Mouse (Mus musculus) mesoderm, embryonic 11.5 days (tissue): ENCODE results near the gene Nacad.

Experiments
- DNase-seq: peaks from one replicate; pipeline ENCODE4 v3.0.0-alpha.2; 2012; ENCODE audit warnings: low read depth, low spot score

Gene Nacad

DNA sequence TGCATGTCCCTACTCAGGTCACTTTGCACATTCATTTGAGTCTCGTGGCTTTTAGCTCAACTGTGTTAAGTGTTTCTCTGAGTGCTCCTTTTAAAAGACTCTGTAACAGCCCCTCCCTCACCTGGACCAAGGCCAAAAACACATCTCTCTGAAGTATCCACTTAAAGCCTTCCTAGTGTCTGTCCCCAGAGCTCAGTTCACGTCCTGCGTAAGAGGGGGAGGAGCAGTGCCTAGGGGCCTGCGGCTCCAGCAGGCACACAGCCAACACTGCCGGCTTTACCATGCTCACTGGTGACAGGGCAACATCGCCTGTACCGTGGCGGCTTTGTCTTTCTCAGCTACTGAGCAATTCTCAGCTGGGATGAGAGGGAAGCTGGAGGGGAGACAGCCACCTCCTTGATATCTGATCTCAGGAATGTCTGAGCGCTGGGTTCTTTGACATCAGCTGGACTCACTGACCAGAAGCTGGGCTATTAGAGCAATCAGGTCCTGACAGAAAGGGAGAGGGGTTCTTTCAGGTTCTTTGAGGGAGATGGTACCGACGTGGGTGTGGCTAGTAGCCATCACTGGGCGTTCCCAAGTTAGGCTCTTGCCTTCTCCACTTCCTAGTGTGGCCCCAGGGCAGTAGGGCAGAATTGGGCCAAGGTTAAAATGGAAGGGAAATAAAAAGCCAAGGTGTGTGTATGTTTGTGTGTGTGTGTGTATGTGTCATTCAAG, 1.8 kb downstream of the Nacad start:
- DNase-seq, result no peak

- no peak for DNase-seq
Measured at GRCm38 (mm10) chr11:6603224-6603623, 2.6 kb downstream of the Nacad start.

- no peak for DNase-seq
Measured at GRCm38 (mm10) chr11:6602662-6603061, 3.2 kb downstream of the Nacad start.

GRCm38 (mm10) chr11:6601649-6602480, 4.0 kb downstream of the Nacad start:
- no peak for DNase-seq

DNA sequence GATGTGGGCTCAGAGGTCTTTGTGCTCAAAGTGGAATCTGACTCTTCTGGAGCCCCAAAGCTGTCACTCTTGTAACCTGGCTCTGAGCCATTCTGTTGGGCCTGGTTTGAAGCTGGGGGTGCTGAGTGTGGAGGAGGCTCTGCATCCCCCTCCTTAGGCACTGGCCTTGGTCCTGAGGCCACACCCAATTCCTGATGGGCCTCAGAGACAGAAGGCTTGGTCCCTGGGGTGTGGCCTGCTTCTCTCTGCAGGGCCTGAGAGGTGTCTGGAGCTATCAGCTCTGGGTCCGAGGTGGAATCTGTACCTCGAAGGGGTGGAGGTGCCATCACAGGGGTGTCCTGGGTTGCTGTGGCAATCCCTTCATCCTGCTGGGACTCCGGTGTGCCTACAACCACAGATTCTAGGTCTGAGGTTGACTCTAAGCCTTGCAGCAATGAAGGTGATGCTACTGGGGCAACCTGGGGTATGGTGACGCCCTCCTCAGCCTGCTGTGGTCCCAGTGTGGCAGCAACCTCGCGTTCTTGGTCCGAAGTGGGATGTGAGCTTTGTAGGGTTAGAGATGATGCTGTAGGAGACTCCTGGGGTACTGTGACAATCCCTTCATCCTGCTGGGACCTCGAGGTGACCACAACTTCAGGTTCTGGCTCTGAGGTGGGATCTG, 5.4 kb downstream of the Nacad start:
- DNase-seq, result no peak

DNA sequence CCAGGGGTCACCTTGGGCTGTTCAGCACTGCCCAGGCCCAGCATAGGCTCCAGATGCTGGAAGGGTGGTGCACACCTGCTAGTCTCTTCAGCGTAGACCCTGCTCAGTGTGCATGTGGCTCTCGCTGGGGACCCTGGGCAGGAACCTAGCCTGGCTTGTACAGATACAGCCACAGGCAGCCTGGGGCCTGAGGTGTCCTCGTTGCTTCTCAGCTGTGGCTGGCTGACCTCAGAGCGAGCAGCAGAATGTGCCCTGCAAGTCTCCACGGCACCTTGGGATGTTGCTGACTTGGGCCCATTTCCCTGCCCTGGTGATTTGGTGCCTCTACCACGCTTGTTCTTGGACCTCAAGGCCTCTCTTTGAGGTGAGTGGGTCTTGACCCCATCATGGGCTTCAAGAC, 6.0 kb downstream of the Nacad start:
- DNase-seq, result no peak

GRCm38 (mm10) chr11:6599011-6599681, 6.7 kb downstream of the Nacad start:
- DNase-seq, result peak; percentile 61

DNA sequence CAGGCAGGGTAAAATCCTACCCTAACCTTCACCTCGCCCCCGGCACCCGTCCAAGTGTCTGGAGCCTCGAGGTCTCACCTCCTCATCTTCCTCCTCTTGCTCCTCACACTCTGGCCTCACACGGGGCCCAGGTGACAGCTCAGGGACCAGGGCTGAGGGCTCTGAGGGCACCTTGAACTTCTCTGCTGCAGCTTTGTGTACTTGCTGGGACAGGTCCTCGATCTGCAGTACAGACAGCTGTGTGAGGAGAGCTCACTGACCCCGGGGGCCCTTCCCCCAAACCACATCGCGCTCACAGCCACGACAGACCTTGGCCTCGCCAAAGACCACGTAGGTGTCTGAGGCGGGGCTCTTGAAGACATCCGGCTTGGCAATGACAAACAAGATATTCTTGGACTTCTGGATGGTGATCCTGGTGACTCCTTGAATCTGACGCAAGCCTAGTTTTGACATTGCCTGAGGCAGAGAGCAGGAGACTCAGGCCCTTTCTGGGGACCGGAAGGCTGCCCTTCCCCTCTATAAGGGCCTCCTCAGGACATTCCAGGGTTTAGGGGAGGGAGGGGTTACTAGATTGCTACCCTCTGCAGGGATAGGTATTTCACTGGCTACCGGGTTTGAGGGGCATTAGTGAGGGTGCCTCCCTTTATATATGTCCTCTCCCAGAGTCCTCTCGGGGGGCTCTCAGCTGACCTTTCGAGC, 7.5 kb downstream of the Nacad start:
- DNase-seq, result no peak

DNA sequence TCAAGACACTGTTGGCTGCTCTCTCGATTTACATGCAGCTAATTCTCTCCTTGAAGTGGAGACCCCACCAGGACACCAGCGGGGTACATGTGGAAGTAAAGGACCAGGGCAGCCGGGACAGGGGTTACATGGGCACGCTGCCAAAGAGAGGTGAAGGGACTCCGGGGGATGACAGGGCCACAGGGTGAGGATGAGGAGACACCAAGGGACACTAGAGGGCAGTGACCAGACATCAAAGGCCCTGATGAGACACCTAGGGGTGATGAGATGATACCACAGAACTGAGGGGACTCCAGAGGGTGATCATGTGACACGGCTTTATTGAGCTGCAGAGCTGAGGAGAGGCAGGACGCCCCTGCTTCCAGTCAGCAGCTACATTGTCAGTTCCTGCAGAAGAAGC, 8.3 kb downstream of the Nacad start:
- no peak for DNase-seq

- DNase-seq, result no peak
Measured at GRCm38 (mm10) chr11:6596616-6597015, 9.2 kb downstream of the Nacad start.

- DNase-seq, result no peak
Measured at GRCm38 (mm10) chr11:6596205-6596604, 9.6 kb downstream of the Nacad start.

- DNase-seq, result no peak
Measured at GRCm38 (mm10) chr11:6595339-6595738, 10.5 kb downstream of the Nacad start.

DNA sequence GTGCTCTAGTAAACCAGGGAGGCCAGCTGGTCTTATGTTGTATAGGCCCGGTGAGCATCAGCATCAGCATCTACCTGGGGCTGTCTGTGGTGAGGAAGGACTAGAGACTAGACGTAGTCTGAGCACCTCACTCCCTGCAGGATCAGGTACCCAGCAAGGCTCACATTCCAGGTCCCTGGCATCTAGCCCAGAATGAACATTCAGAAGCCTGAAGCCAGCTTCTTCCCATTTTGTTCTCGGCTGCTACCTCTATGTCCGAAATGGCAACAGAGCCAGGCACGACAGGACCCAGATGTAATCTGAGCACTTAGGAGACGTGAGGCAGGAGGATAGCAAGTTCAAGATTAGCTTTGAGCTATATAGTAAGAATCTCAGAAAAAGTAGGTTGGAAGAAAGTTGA, 11.0 kb downstream of the Nacad start:
- DNase-seq, result no peak

GRCm38 (mm10) chr11:6593406-6593805, 12.4 kb downstream of the Nacad start:
- no peak for DNase-seq

DNA sequence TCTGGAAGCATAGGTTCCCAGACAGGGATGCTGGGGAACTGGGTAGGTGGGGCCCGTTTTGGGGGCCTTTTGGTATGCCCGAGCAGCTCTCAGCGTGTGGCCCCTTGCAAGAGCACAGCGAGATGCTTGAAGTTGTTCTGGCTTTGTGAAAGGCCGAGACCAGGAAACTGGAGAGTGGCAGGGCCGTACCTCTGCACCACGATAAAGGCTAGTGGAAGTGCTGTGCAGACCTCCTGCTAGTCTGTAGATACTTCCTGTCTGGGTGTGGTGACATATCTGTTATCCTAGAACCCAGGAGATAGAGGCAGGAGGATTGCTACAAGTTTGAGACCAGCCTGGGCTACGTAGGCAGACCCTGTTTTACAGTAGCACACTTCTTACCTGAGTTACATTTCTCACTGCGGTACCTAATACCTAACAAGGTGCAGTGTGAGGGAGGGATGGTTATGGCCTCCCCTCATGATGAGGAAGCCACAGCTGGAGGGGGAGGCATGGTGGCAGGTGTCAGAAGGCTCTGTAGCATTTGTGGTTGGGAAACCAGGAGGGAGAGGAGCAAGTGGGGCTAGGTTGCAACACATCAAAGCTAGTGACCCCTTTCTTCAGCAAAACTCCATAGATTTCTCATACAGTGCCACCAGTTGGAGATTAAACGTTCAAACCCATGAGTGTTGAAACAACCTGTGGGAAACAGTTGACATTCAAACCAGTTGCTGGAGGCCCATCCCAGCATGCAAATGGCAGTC, 14.7 kb downstream of the Nacad start:
- no peak for DNase-seq

GRCm38 (mm10) chr11:6589838-6590237, 16.0 kb downstream of the Nacad start:
- DNase-seq, result no peak

DNA sequence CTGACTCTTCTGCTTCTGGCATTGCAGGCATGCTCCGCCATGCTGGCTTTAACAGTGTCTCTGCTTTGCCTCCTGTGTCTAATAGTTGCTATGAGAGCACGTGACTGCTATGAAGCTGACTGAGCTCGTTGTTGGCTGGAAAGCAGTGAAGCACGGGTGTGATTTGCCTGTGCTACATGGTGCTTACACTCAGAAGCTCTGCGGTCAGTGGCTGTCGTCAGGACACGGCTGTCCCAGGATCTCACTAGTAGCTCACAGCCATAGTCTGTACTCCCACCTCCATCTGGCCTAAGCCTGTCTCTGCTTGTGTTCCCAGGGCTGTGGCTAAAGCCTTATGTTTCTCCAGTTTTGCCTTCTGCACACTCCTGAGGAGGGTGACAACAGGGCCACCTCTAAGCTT, 17.6 kb downstream of the Nacad start:
- DNase-seq, result no peak

- DNase-seq, result no peak
Measured at GRCm38 (mm10) chr11:6587249-6587940, 18.5 kb downstream of the Nacad start.

DNA sequence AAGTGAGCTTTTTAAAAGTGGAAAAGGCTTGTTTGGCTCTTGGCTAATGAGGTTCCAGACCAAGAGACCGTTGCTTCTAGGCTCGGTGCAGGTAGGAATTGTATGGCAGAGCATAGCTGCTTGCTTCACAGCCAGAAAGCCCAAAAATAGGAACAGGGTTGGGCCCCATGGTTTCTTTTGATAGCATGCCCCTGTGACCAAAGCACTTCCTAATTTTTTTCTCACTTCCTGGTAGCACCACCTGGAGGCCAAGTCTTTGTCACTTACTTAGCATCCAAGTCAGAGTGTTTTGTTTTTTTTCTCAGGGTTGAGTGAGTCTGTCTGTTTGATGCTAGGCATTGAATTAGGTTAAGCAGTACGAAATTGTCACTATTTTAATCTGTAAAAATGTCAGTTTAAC, 19.2 kb downstream of the Nacad start:
- no peak for DNase-seq

GRCm38 (mm10) chr11:6585748-6586147, 20.1 kb downstream of the Nacad start:
- no peak for DNase-seq
